Mouse (Mus musculus) urinary bladder, postnatal 10 days (tissue): ENCODE data around the gene Tnfaip6.

Experiments
- DNase-seq: peaks from one replicate; pipeline ENCODE4 v3.0.0; 2022; ENCODE audit warnings: low spot score

The Tnfaip6 gene

GRCm38 (mm10) chr2:52052335-52052734 is 14.5 kb downstream of the Tnfaip6 start:
- no peak for DNase-seq

- DNase-seq = no peak
These were observed 15.7 kb downstream of the Tnfaip6 start for GRCm38 (mm10) chr2:52053502-52053901.

- DNase-seq = no peak
These were observed 17.8 kb downstream of the Tnfaip6 start for GRCm38 (mm10) chr2:52055616-52056015.

- no peak for DNase-seq
These were observed 19.3 kb downstream of the Tnfaip6 start for GRCm38 (mm10) chr2:52057099-52057498.

- DNase-seq = no peak
These were observed 19.9 kb downstream of the Tnfaip6 start for GRCm38 (mm10) chr2:52057681-52058080.

GRCm38 (mm10) chr2:52068641-52069040 is 30.8 kb downstream of the Tnfaip6 start:
- no peak for DNase-seq

- no peak for DNase-seq
These were observed 33.0 kb downstream of the Tnfaip6 start for GRCm38 (mm10) chr2:52070816-52071215.

- no peak for DNase-seq
These were observed 33.6 kb downstream of the Tnfaip6 start for GRCm38 (mm10) chr2:52071241-52071991.

- no peak for DNase-seq
These were observed 34.3 kb downstream of the Tnfaip6 start for GRCm38 (mm10) chr2:52072065-52072490.

- DNase-seq = peak; percentile 59
These were observed 34.8 kb downstream of the Tnfaip6 start, which contains the start of gene Rif1 for GRCm38 (mm10) chr2:52072491-52073140. TSS of gene Rif1 (plus strand) at chr2:52072832.

GRCm38 (mm10) chr2:52073141-52073904 is 35.5 kb downstream of the Tnfaip6 start:
- peak; percentile 11 for DNase-seq

- no peak for DNase-seq
These were observed 40.9 kb downstream of the Tnfaip6 start for GRCm38 (mm10) chr2:52078666-52079065.

GRCm38 (mm10) chr2:52084013-52084412 is 46.2 kb downstream of the Tnfaip6 start:
- DNase-seq = no peak

- DNase-seq = no peak
These were observed 46.8 kb downstream of the Tnfaip6 start for GRCm38 (mm10) chr2:52084571-52084970.
